Mouse (Mus musculus) lung, postnatal 0 days (tissue): Measurements from ENCODE around the gene Fgfr3. TPM values are rescaled to one million over a fixed set of nuclear protein-coding genes. Genes with fewer than 3 reads are reported as not detected.

ENCODE experiments used
- ATAC-seq: fragments of 200-750 bp; cut with Nextera tagmentation; 2 replicates; pipeline ENCODE4 v1.8.0; 2017; ENCODE audit warnings: moderate library complexity
- DNase-seq: peaks from one replicate; pipeline ENCODE4 v3.0.0-alpha.2; 2016; ENCODE audit warnings: low spot score
- H3K27ac ChIP-seq: fragments of 300-500 bp; sonication (generic); 2 replicates; pipeline ENCODE4 v1.5.1; 2014; ENCODE audit warnings: antibody characterized with exemption, mild to moderate bottlenecking, low read length, mixed read lengths
- H3K27me3 ChIP-seq: fragments of 300-500 bp; sonication (generic); replicated peaks from 2 replicates; pipeline ENCODE4 v1.6.1; 2014; ENCODE audit warnings: low read length, mixed read lengths; ENCODE audit not compliant: insufficient read depth
- H3K36me3 ChIP-seq: fragments of 300-500 bp; sonication (generic); 2 replicates; pipeline ENCODE4 v1.6.1; 2014; ENCODE audit warnings: low read length, mixed read lengths; ENCODE audit not compliant: insufficient read depth
- H3K4me1 ChIP-seq: fragments of 300-500 bp; sonication (generic); 2 replicates; pipeline ENCODE4 v1.6.1; 2014; ENCODE audit warnings: antibody characterized with exemption, low read depth, low read length, mixed read lengths; ENCODE audit not compliant: insufficient read depth
- H3K4me2 ChIP-seq: fragments of 300-500 bp; sonication (generic); replicated peaks from 2 replicates; pipeline ENCODE4 v1.6.1; 2014; ENCODE audit warnings: low read depth, mild to moderate bottlenecking, low read length, moderate library complexity, mixed read lengths
- H3K4me3 ChIP-seq: fragments of 300-500 bp; sonication (generic); 2 replicates; pipeline ENCODE4 v1.5.1; 2014; ENCODE audit warnings: low read depth, low read length
- H3K9ac ChIP-seq: fragments of 300-500 bp; sonication (generic); replicated peaks from 2 replicates; pipeline ENCODE4 v1.6.1; 2014; ENCODE audit warnings: low read depth, mild to moderate bottlenecking
- H3K9me3 ChIP-seq: fragments of 300-500 bp; sonication (generic); 2 replicates; pipeline ENCODE4 v1.6.1; 2016; ENCODE audit warnings: low read length, mixed read lengths
- CTCF ChIP-seq: IDR thresholded peaks from 2 replicates; pipeline ENCODE4 v1.5.1; 2016; ENCODE audit warnings: antibody characterized with exemption, mild to moderate bottlenecking
- EP300 ChIP-seq: IDR thresholded peaks from 2 replicates; pipeline ENCODE4 v1.6.1; 2016; ENCODE audit warnings: antibody characterized with exemption, mild to moderate bottlenecking, control low read depth
- WGBS: fragments of 180-500 bp; shearing (Covaris S2); extraction: QIAGEN DNeasy Blood & Tissue Kit; methylation state at CpG from one replicate; pipeline ENCODE4 v1.1.7; 2014; 5-methylcytosine and 5-hydroxymethylcytosine counted together
- polyA plus RNA-seq: library from polyadenylated mRNA; unstranded; fragments of >200 nt; fragmentation: Nextera tagmentation; extraction: Ambion mirVana; gene quantifications from 2 replicates; pipeline ENCODE4 v1.2.1, GENCODE M21; 2015

Fgfr3 gene
- polyA plus RNA-seq, 1 experiment from 2014 or later: 67.9 TPM

DNA sequence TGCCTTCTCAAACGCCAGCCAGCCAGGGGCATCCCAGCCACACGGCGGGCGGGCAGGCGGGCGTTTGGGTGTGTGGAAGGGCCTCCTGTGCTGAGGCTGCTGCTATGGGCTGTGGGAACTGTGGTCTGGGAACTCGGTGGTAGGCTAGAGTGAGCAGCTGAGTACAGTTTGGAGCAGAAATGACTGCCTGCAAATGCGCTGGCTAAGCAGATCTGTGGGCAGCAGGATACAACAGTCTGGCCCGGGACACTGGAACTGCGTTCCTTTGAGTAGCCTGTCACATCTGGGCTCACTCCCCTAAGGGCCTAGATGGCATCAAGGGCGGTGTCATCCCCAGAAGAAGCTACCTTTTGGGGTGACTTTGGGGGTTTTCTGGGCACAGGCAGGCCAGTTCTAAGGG is 19.6 kb upstream of the Fgfr3 start:
- Histone ChIP-seq H3K9ac (no peak overlapping the region), H3K27ac (0 out of 2 replicates have a peak overlapping the region, but pooled peaks have one; percentile 5), H3K9me3 (no peaks in the 10 kb centered on the region), H3K4me3 (no peak overlapping the region), H3K36me3 (no peaks in the 10 kb centered on the region), H3K4me2 (no peak overlapping the region), H3K4me1 (peaks cover 45% of the 10 kb centered on the region), H3K27me3 (no peaks in the 10 kb centered on the region)
- DNase-seq: no peak
- no peak for ATAC-seq
- 68% methylated on average over 11 of the region's 11 CpGs for WGBS
- TF ChIP-seq CTCF (no peak), EP300 (no peak)

DNA sequence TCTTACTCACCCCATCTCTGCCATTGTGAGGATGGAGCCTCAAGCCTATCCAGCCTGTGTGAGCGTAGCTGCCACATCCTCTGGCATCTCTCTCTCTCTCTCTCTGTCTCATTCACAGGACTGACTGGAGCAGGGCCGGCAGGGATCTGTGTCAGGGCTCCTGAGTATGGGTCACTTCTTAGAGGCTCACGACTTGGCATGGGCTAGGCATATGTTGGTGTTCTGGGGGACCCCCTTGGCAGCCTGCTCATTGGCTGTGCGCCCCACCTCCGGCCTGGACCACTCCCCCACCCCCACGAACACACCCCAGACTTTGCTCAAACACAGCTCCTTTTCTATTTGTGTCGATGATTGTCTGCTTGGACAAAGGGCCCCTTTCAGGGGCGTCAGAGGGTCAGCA is 17.5 kb upstream of the Fgfr3 start:
- no peaks in the 10 kb centered on the region for H3K27me3 ChIP-seq
- DNase-seq (no peak), ATAC-seq (no peak)
- H3K9ac ChIP-seq: no peak overlapping the region
- H3K4me2 ChIP-seq: no peak overlapping the region
- TF ChIP-seq CTCF (no peak), EP300 (no peak)
- no peaks in the 10 kb centered on the region for H3K9me3 ChIP-seq
- no peaks in the 10 kb centered on the region for H3K36me3 ChIP-seq
- WGBS: 57% methylated on average over 8 of the region's 8 CpGs
- no peak overlapping the region for H3K4me3 ChIP-seq
- H3K27ac ChIP-seq: no peak overlapping the region
- peaks cover 52% of the 10 kb centered on the region for H3K4me1 ChIP-seq

GRCm38 (mm10) chr5:33704945-33705611 is 16.4 kb upstream of the Fgfr3 start:
- Histone ChIP-seq H3K4me3 (no peak overlapping the region), H3K27me3 (no peaks in the 10 kb centered on the region), H3K4me2 (0 out of 2 replicates have a peak overlapping the region, but pooled peaks have one; percentile 11), H3K4me1 (peaks cover 50% of the 10 kb centered on the region), H3K27ac (peak overlapping the region; percentile 79), H3K9me3 (no peaks in the 10 kb centered on the region), H3K9ac (no peak overlapping the region), H3K36me3 (no peaks in the 10 kb centered on the region)
- DNase-seq: no peak
- WGBS: 15% methylated on average over 10 of the region's 11 CpGs
- peak; percentile 25 for ATAC-seq
- TF ChIP-seq CTCF: no peak
- no peak for TF ChIP-seq EP300

DNA sequence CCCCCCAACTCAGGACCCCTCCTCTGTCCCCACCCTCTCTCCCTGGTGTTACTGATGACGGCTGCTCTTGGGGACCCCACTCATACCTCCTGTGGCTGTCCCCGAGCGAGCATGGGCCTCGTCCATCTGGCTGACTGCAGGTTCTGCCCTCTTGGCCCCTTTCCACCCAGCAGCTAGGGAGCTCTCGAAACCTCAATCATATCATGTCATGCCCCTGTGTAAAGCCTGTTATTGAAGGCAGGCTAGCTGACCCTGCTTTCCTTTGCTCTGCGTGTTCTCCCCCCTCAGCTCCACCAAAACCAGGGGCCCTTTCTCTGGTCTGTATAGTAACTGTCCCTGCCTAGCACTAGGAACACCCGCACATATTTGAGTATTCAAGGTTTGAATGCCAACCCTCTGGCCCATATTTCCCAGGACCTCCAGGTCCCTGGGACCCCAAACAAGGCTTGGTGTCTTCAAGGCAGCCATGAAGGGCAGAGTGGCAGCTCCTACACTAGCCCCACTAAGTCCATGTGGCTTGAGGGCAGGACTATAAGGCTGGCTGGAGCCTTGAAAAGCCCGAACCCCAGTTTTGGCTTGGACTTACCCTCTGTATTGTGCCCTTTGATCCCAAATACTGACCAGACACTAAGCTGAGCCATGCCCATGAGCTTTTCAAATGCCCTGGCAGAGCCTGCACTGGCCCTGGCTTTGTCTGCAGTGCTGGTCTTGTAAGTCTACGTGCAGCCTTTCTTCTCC is 15.7 kb upstream of the Fgfr3 start:
- 34% methylated on average over 8 of the region's 9 CpGs for WGBS
- no peaks in the 10 kb centered on the region for H3K36me3 ChIP-seq
- H3K4me2 ChIP-seq: 0 out of 2 replicates have a peak overlapping the region, but pooled peaks have one; percentile 11
- H3K27me3 ChIP-seq: no peaks in the 10 kb centered on the region
- no peaks in the 10 kb centered on the region for H3K9me3 ChIP-seq
- DNase-seq (no peak), ATAC-seq (no peak)
- peaks cover 43% of the 10 kb centered on the region for H3K4me1 ChIP-seq
- no peak overlapping the region for H3K9ac ChIP-seq
- TF ChIP-seq CTCF (no peak), EP300 (no peak)
- peak overlapping the region; percentile 79 for H3K27ac ChIP-seq
- no peak overlapping the region for H3K4me3 ChIP-seq

DNA sequence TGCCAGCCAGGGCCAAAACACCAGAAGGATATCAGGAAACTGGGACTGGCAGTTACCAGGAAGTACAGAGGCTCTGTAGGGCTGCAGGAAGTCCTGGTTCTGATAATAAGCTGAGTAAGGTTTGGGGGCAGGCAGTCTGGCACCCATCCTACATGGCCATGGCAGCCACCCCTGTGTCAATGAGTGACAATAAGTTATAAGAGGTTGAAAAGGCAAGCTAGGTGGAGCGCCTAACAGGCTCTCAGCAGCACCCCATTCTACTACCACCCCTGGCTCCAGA is 15.2 kb upstream of the Fgfr3 start:
- Histone ChIP-seq H3K9me3 (no peaks in the 10 kb centered on the region), H3K36me3 (no peaks in the 10 kb centered on the region), H3K27me3 (no peaks in the 10 kb centered on the region), H3K4me3 (no peak overlapping the region), H3K4me2 (no peak overlapping the region), H3K4me1 (peaks cover 38% of the 10 kb centered on the region), H3K9ac (no peak overlapping the region), H3K27ac (peak overlapping the region; percentile 79)
- DNase-seq: no peak
- no peak for ATAC-seq
- no peak for TF ChIP-seq CTCF
- peak; percentile 55 for TF ChIP-seq EP300
- 74% methylated on average over 1 of the region's 1 CpGs for WGBS

- WGBS: 33% methylated on average over 4 of the region's 4 CpGs
- Histone ChIP-seq H3K27ac (peak overlapping the region; percentile 80), H3K4me3 (no peak overlapping the region), H3K9ac (no peak overlapping the region), H3K9me3 (no peaks in the 10 kb centered on the region), H3K36me3 (no peaks in the 10 kb centered on the region), H3K4me1 (peaks cover 33% of the 10 kb centered on the region), H3K4me2 (no peak overlapping the region), H3K27me3 (no peaks in the 10 kb centered on the region)
- ATAC-seq (peak; percentile 58), DNase-seq (peak; percentile 83)
- TF ChIP-seq EP300 (0 out of 2 replicates have a peak, but pooled peaks have one; percentile 54), CTCF (no peak)
These were observed 14.3 kb upstream of the Fgfr3 start for GRCm38 (mm10) chr5:33707163-33707562.
